Mouse (Mus musculus): ENCODE measurements at regions not wholly inside any gene's neighbourhood (a gene's known extent, or its start where the extent isn't known, plus 50 kb on each side); places are given as distances from the start of the nearest gene placed in this dataset.

GRCm38 (mm10) chr9:11729732-11730131 is 825.2 kb upstream of the Cntn5 start:
- ATAC-seq, result no peak

- ATAC-seq, result no peak
Measured at GRCm38 (mm10) chr9:11721811-11722210, 817.2 kb upstream of the Cntn5 start.

GRCm38 (mm10) chr9:11704647-11705046 is 800.1 kb upstream of the Cntn5 start:
- no peak for ATAC-seq

GRCm38 (mm10) chr9:11703150-11703549 is 798.6 kb upstream of the Cntn5 start:
- ATAC-seq, result no peak

- ATAC-seq, result no peak
Measured at GRCm38 (mm10) chr9:11693505-11693904, 788.9 kb upstream of the Cntn5 start.

- no peak for ATAC-seq
Measured at GRCm38 (mm10) chr9:11687101-11687500, 782.5 kb upstream of the Cntn5 start.

GRCm38 (mm10) chr9:11671939-11672338 is 767.4 kb upstream of the Cntn5 start:
- peak; percentile 60 for ATAC-seq

- ATAC-seq, result no peak
Measured at GRCm38 (mm10) chr9:11671243-11671642, 766.7 kb upstream of the Cntn5 start.

- no peak for ATAC-seq
Measured at GRCm38 (mm10) chr9:11629461-11629860, 724.9 kb upstream of the Cntn5 start.

- no peak for ATAC-seq
Measured at GRCm38 (mm10) chr9:11604381-11604780, 699.8 kb upstream of the Cntn5 start.

GRCm38 (mm10) chr9:11603884-11604283 is 699.3 kb upstream of the Cntn5 start:
- no peak for ATAC-seq

GRCm38 (mm10) chr9:11602857-11603256 is 698.3 kb upstream of the Cntn5 start:
- ATAC-seq, result no peak

- no peak for ATAC-seq
Measured at GRCm38 (mm10) chr9:11579011-11579410, 674.4 kb upstream of the Cntn5 start.

- no peak for ATAC-seq
Measured at GRCm38 (mm10) chr9:11562885-11563284, 658.3 kb upstream of the Cntn5 start.

- ATAC-seq, result peak; percentile 73
Measured at GRCm38 (mm10) chr9:11559384-11559783, 654.8 kb upstream of the Cntn5 start.

GRCm38 (mm10) chr9:11513806-11514496 is 609.4 kb upstream of the Cntn5 start:
- peak; percentile 93 for ATAC-seq
